Mouse (Mus musculus): ENCODE data around the gene Adgrf1. TPM values are rescaled to one million over a fixed set of nuclear protein-coding genes. Genes with fewer than 3 reads are reported as not detected.

The Adgrf1 gene
- polyA plus RNA-seq (2017; shearing (Covaris generic)) = not detected

DNA sequence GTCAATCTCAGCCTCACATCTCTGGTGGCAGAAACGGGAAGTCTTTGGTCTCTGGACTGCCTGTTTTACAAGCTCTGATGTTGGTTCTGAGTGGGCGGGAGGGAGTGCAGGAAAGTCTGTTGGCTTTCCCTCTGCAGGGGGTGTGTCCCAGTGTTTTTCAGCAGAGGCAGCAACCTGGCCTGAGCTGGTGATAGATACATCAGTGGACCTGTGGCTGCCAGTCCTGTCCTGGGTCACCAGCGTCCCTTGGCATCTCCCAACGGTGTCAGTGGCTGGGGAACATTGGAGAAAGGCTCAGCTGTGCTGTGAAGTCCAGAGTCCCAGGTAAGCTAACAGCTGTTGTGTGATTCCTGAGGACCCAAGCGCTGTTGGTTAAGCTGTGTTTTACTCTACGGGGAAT, at the start of gene Adgrf1:
Gene Adgrf1, plus strand, starts transcription at position 169 of the 400 bp plus-strand sequence.

DNA sequence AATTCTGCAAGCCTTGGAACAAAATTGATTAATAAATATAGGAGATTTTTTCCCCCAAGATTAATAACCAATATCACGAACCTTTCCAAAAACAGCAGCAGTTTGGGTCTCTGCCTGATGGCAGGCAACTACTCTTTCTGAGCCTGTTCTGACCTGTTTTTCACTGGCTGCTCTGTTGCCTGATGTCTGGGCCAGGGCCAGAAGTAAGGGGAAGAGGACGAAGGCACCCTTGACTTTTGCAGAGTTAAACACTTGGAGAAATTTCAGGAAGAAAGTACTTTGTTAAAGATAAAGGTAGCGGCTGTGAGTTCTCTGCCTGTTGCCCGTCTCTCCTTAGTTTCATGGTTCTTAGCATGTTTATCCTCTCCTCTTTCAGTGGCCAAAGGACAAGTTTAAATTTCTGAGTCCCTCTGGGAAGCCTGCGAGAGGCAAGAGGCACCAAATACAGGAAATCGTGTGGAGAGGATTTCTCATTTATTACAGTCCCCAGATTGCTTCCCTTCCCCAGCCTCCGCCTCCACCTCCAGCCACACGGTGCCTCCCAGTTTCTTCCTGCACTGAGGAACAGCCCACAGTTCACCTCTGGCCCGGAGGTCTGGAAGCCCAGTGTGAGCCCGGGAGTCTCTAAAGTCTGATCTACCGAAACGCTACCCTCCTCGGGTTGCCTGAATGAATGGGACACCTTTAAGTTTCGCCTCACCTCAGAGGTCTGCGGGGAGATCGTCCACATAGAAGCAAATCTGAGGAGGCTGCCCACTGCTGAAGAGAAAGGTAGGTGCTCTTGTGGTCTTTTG, 89.9 kb downstream of the Adgrf1 start, which contains the start of gene Adgrf5:
Gene Adgrf5, plus strand, starts transcription at position 626 of the 794 bp plus-strand sequence.

Other genes with a start within 250 kb of the Adgrf1 start
- gene Adgrf5, start 90.1 kb downstream of the Adgrf1 start, polyA plus RNA-seq (2017; shearing (Covaris generic)) = under 1 TPM; 0.37 to 0.65 TPM
- gene Mep1a, start 232.5 kb downstream of the Adgrf1 start, polyA plus RNA-seq (2017; shearing (Covaris generic)) = under 1 TPM in 1 of 2 experiments, not detected in 1; 0.12 TPM